Mouse (Mus musculus) telencephalon, adult 2 months (tissue): ENCODE results near the gene Gsg1l.

ENCODE experiments used
- DNase-seq: peaks from one replicate; pipeline ENCODE4 v3.0.0-alpha.2; 2011; ENCODE audit warnings: low read depth, low spot score

The Gsg1l gene

GRCm38 (mm10) chr7:126081727-126082285, 405 bp downstream of the Gsg1l start:
- DNase-seq, result no peak

- DNase-seq, result peak; percentile 50
Measured at GRCm38 (mm10) chr7:126080949-126081654, 1.1 kb downstream of the Gsg1l start.

GRCm38 (mm10) chr7:126076935-126077334, 5.3 kb downstream of the Gsg1l start:
- DNase-seq, result no peak

- DNase-seq, result no peak
Measured at GRCm38 (mm10) chr7:126075058-126075457, 7.2 kb downstream of the Gsg1l start.

- no peak for DNase-seq
Measured at GRCm38 (mm10) chr7:126070321-126070720, 11.9 kb downstream of the Gsg1l start.

GRCm38 (mm10) chr7:126066777-126067176, 15.4 kb downstream of the Gsg1l start:
- DNase-seq, result peak; percentile 53

- no peak for DNase-seq
Measured at GRCm38 (mm10) chr7:126065243-126065876, 16.9 kb downstream of the Gsg1l start.

GRCm38 (mm10) chr7:126062228-126062627, 20.0 kb downstream of the Gsg1l start:
- DNase-seq, result no peak

GRCm38 (mm10) chr7:126058918-126059317, 23.3 kb downstream of the Gsg1l start:
- DNase-seq, result no peak

GRCm38 (mm10) chr7:126057332-126057914, 24.8 kb downstream of the Gsg1l start:
- no peak for DNase-seq

GRCm38 (mm10) chr7:126054574-126054973, 27.6 kb downstream of the Gsg1l start:
- DNase-seq, result no peak

GRCm38 (mm10) chr7:126053618-126054017, 28.6 kb downstream of the Gsg1l start:
- no peak for DNase-seq

GRCm38 (mm10) chr7:126051910-126052309, 30.3 kb downstream of the Gsg1l start:
- no peak for DNase-seq

GRCm38 (mm10) chr7:126045077-126045476, 37.1 kb downstream of the Gsg1l start:
- DNase-seq, result no peak

- DNase-seq, result no peak
Measured at GRCm38 (mm10) chr7:126042306-126042705, 39.9 kb downstream of the Gsg1l start.

GRCm38 (mm10) chr7:126040794-126041526, 41.3 kb downstream of the Gsg1l start:
- no peak for DNase-seq

- DNase-seq, result no peak
Measured at GRCm38 (mm10) chr7:126039847-126040246, 42.4 kb downstream of the Gsg1l start.

GRCm38 (mm10) chr7:126039247-126039835, 42.9 kb downstream of the Gsg1l start:
- DNase-seq, result no peak

- DNase-seq, result peak; percentile 51
Measured at GRCm38 (mm10) chr7:126038366-126039246, 43.6 kb downstream of the Gsg1l start.

GRCm38 (mm10) chr7:126035332-126035731, 46.9 kb downstream of the Gsg1l start:
- DNase-seq, result no peak
